Mouse (Mus musculus) liver, postnatal 0 days (tissue): Measurements from ENCODE around the gene Rbm20. TPM values are rescaled to one million over a fixed set of nuclear protein-coding genes. Genes with fewer than 3 reads are reported as not detected.

Source experiments
- ATAC-seq: fragments of 200-750 bp; cut with Nextera tagmentation; 2 replicates; pipeline ENCODE4 v1.8.0; 2017; ENCODE audit warnings: mild to moderate bottlenecking, moderate library complexity
- DNase-seq: peaks from one replicate; pipeline ENCODE4 v3.0.0-alpha.2; 2016
- H3K27ac ChIP-seq: fragments of 300-500 bp; sonication (generic); 2 replicates; pipeline ENCODE4 v1.5.1; 2014; ENCODE audit warnings: antibody characterized with exemption, moderate library complexity, mild to moderate bottlenecking, low read depth
- H3K27me3 ChIP-seq: fragments of 300-500 bp; sonication (generic); 2 replicates; pipeline ENCODE4 v1.6.1; 2014; ENCODE audit warnings: low read length, control low read depth, mixed read lengths; ENCODE audit not compliant: insufficient read depth
- H3K36me3 ChIP-seq: fragments of 300-500 bp; sonication (generic); replicated peaks from 2 replicates; pipeline ENCODE4 v1.6.1; 2014; ENCODE audit warnings: mild to moderate bottlenecking, control low read depth, low read length, moderate library complexity, mixed read lengths; ENCODE audit not compliant: insufficient read depth
- H3K4me1 ChIP-seq: fragments of 300-500 bp; sonication (generic); 2 replicates; pipeline ENCODE4 v1.6.1; 2014; ENCODE audit warnings: antibody characterized with exemption, mild to moderate bottlenecking, control low read depth; ENCODE audit not compliant: insufficient read depth
- H3K4me2 ChIP-seq: fragments of 300-500 bp; sonication (generic); 2 replicates; pipeline ENCODE4 v1.6.1; 2014; ENCODE audit warnings: low read depth, mild to moderate bottlenecking, low read length, moderate library complexity, mixed read lengths
- H3K4me3 ChIP-seq: fragments of 300-500 bp; sonication (generic); 2 replicates; pipeline ENCODE4 v1.5.1; 2014; ENCODE audit warnings: low read depth, low read length
- H3K9ac ChIP-seq: fragments of 300-500 bp; sonication (generic); replicated peaks from 2 replicates; pipeline ENCODE4 v1.6.1; 2014; ENCODE audit warnings: mild to moderate bottlenecking, moderate library complexity
- H3K9me3 ChIP-seq: fragments of 300-500 bp; sonication (generic); 2 replicates; pipeline ENCODE4 v1.6.1; 2016; ENCODE audit warnings: mild to moderate bottlenecking, control low read depth, low read length, mixed read lengths
- CTCF ChIP-seq: sonication (generic); IDR thresholded peaks from 2 replicates; pipeline ENCODE4 v1.5.1; 2016; ENCODE audit warnings: antibody characterized with exemption, low read depth
- EP300 ChIP-seq: IDR thresholded peaks from 2 replicates; pipeline ENCODE4 v1.6.1; 2016; ENCODE audit warnings: antibody characterized with exemption, low read depth, mild to moderate bottlenecking
- WGBS: fragments of 180-500 bp; shearing (Covaris S2); extraction: QIAGEN DNeasy Blood & Tissue Kit; methylation state at CpG from one replicate; pipeline ENCODE4 v1.1.7; 2014; ENCODE audit not compliant: insufficient replicate concordance; 5-methylcytosine and 5-hydroxymethylcytosine counted together
- polyA plus RNA-seq: library from polyadenylated mRNA; unstranded; fragments of >200 nt; fragmentation: Nextera tagmentation; extraction: Ambion mirVana; gene quantifications from 2 replicates; pipeline ENCODE4 v1.2.1, GENCODE M21; 2015

Gene Rbm20
- polyA plus RNA-seq, 1 experiment from 2014 or later: 0.16 TPM

GRCm38 (mm10) chr19:53851352-53851751 is 174.2 kb downstream of the Rbm20 start:
- H3K4me2 ChIP-seq: no peak overlapping the region
- no peaks in the 10 kb centered on the region for H3K36me3 ChIP-seq
- no peak overlapping the region for H3K9ac ChIP-seq
- TF ChIP-seq EP300 (no peak), CTCF (no peak)
- no peaks in the 10 kb centered on the region for H3K27me3 ChIP-seq
- ATAC-seq (no peak), DNase-seq (no peak)
- no peaks in the 10 kb centered on the region for H3K9me3 ChIP-seq
- no peak overlapping the region for H3K4me3 ChIP-seq
- peaks cover 14% of the 10 kb centered on the region for H3K4me1 ChIP-seq
- whole genome bisulfite sequencing: 88% methylated on average over 13 of the region's 13 CpGs
- H3K27ac ChIP-seq: no peak overlapping the region

GRCm38 (mm10) chr19:53851826-53852698 is 175.0 kb downstream of the Rbm20 start:
- H3K4me2 ChIP-seq: no peak overlapping the region
- no peak for DNase-seq

GRCm38 (mm10) chr19:53852699-53853451 is 175.8 kb downstream of the Rbm20 start:
- ATAC-seq: no peak
- H3K4me3 ChIP-seq: no peak overlapping the region
- no peaks in the 10 kb centered on the region for H3K9me3 ChIP-seq
- DNase-seq: no peak
- no peak overlapping the region for H3K4me2 ChIP-seq
- H3K4me1 ChIP-seq: peaks cover 14% of the 10 kb centered on the region
- no peak overlapping the region for H3K9ac ChIP-seq
- no peaks in the 10 kb centered on the region for H3K36me3 ChIP-seq
- H3K27me3 ChIP-seq: no peaks in the 10 kb centered on the region
- TF ChIP-seq CTCF: no peak
- no peak for TF ChIP-seq EP300
- 76% methylated on average over 15 of the region's 15 CpGs for WGBS
- no peak overlapping the region for H3K27ac ChIP-seq

More at GRCm38 (mm10) chr19:53851826-53852698, 175.0 kb downstream of the Rbm20 start:
- peaks cover 14% of the 10 kb centered on the region for H3K4me1 ChIP-seq
- no peak overlapping the region for H3K4me3 ChIP-seq
- H3K27me3 ChIP-seq: no peaks in the 10 kb centered on the region
- ATAC-seq: no peak
- 91% methylated on average over 14 of the region's 14 CpGs for WGBS
- H3K9me3 ChIP-seq: no peaks in the 10 kb centered on the region
- no peaks in the 10 kb centered on the region for H3K36me3 ChIP-seq
- TF ChIP-seq CTCF (no peak), EP300 (no peak)
- H3K9ac ChIP-seq: no peak overlapping the region
- no peak overlapping the region for H3K27ac ChIP-seq

GRCm38 (mm10) chr19:53854978-53855377 is 177.9 kb downstream of the Rbm20 start:
- Histone ChIP-seq H3K9me3 (no peaks in the 10 kb centered on the region), H3K9ac (no peak overlapping the region), H3K4me3 (no peak overlapping the region), H3K27me3 (no peaks in the 10 kb centered on the region), H3K36me3 (no peaks in the 10 kb centered on the region), H3K4me2 (no peak overlapping the region), H3K4me1 (peaks cover 18% of the 10 kb centered on the region), H3K27ac (no peak overlapping the region)
- no peak for DNase-seq
- TF ChIP-seq CTCF (no peak), EP300 (no peak)
- WGBS: 50% methylated on average over 4 of the region's 4 CpGs
- no peak for ATAC-seq

- H3K9ac ChIP-seq: no peak overlapping the region
- TF ChIP-seq EP300 (no peak), CTCF (no peak)
- WGBS: 81% methylated on average over 5 of the region's 5 CpGs
- H3K36me3 ChIP-seq: no peaks in the 10 kb centered on the region
- H3K4me1 ChIP-seq: peaks cover 13% of the 10 kb centered on the region
- no peak overlapping the region for H3K4me2 ChIP-seq
- DNase-seq: no peak
- no peaks in the 10 kb centered on the region for H3K27me3 ChIP-seq
- ATAC-seq: no peak
- H3K4me3 ChIP-seq: no peak overlapping the region
- H3K27ac ChIP-seq: no peak overlapping the region
- H3K9me3 ChIP-seq: no peaks in the 10 kb centered on the region
Observed at GRCm38 (mm10) chr19:53855781-53856180, 178.7 kb downstream of the Rbm20 start.

GRCm38 (mm10) chr19:53856794-53857193 is 179.7 kb downstream of the Rbm20 start:
- no peak overlapping the region for H3K4me2 ChIP-seq
- no peak for ATAC-seq
- no peak overlapping the region for H3K9ac ChIP-seq
- TF ChIP-seq EP300 (no peak), CTCF (no peak)
- DNase-seq: no peak
- no peaks in the 10 kb centered on the region for H3K9me3 ChIP-seq
- no peaks in the 10 kb centered on the region for H3K27me3 ChIP-seq
- H3K4me1 ChIP-seq: peaks cover 10% of the 10 kb centered on the region
- WGBS: 86% methylated on average over 9 of the region's 9 CpGs
- no peaks in the 10 kb centered on the region for H3K36me3 ChIP-seq
- no peak overlapping the region for H3K4me3 ChIP-seq
- no peak overlapping the region for H3K27ac ChIP-seq
